Mouse (Mus musculus): Measurements from ENCODE around the gene Cdc42ep2. TPM values are rescaled to one million over a fixed set of nuclear protein-coding genes. Genes with fewer than 3 reads are reported as not detected.

The Cdc42ep2 gene
- polyA plus RNA-seq, 1 experiment, result 2.5 TPM

GRCm38 (mm10) chr19:5955704-5956670 lies 31.4 kb upstream of the Cdc42ep2 start:
- no peak for TF ChIP-seq POLR2A (IDR thresholded peaks at IDR 0.05; ENCODE audit: borderline replicate concordance, low read depth, low read length)
- no peak for TF ChIP-seq CTCF (IDR thresholded peaks at IDR 0.05; ENCODE audit: low read depth, low read length)
- no peak overlapping the region for H3K27ac ChIP-seq (ENCODE audit: insufficient read depth, low read depth, low read length)
- peaks cover 24% of the 10 kb centered on the region for H3K4me1 ChIP-seq (ENCODE audit: control insufficient read depth, insufficient read depth, low read length)
- no peak overlapping the region for H3K4me3 ChIP-seq (ENCODE audit: insufficient read depth, low read length)

- TF ChIP-seq CTCF (IDR thresholded peaks at IDR 0.05; ENCODE audit: low read depth, low read length) (no peak), POLR2A (IDR thresholded peaks at IDR 0.05; ENCODE audit: borderline replicate concordance, low read depth, low read length) (no peak)
- peaks cover 24% of the 10 kb centered on the region for H3K4me1 ChIP-seq (ENCODE audit: control insufficient read depth, insufficient read depth, low read length)
- no peak overlapping the region for H3K4me3 ChIP-seq (ENCODE audit: insufficient read depth, low read length)
- no peak overlapping the region for H3K27ac ChIP-seq (ENCODE audit: insufficient read depth, low read depth, low read length)
Observed at GRCm38 (mm10) chr19:5954936-5955335, 30.3 kb upstream of the Cdc42ep2 start.

- TF ChIP-seq CTCF (IDR thresholded peaks at IDR 0.05; ENCODE audit: low read depth, low read length), result no peak
- no peak overlapping the region for H3K27ac ChIP-seq (ENCODE audit: insufficient read depth, low read depth, low read length)
- H3K4me1 ChIP-seq (ENCODE audit: control insufficient read depth, insufficient read depth, low read length), result peaks cover 27% of the 10 kb centered on the region
- no peak overlapping the region for H3K4me3 ChIP-seq (ENCODE audit: insufficient read depth, low read length)
Observed at GRCm38 (mm10) chr19:5954031-5954710, 29.6 kb upstream of the Cdc42ep2 start.

- TF ChIP-seq POLR2A (IDR thresholded peaks at IDR 0.05; ENCODE audit: borderline replicate concordance, low read depth, low read length), result no peak
- no peak for TF ChIP-seq CTCF (IDR thresholded peaks at IDR 0.05; ENCODE audit: low read depth, low read length)
- no peak overlapping the region for H3K27ac ChIP-seq (ENCODE audit: insufficient read depth, low read depth, low read length)
- no peak overlapping the region for H3K4me3 ChIP-seq (ENCODE audit: insufficient read depth, low read length)
- H3K4me1 ChIP-seq (ENCODE audit: control insufficient read depth, insufficient read depth, low read length), result peaks cover 27% of the 10 kb centered on the region
Observed at GRCm38 (mm10) chr19:5953201-5953770, 28.7 kb upstream of the Cdc42ep2 start.

- Histone ChIP-seq H3K4me1 (ENCODE audit: control insufficient read depth, insufficient read depth, low read length) (peaks cover 29% of the 10 kb centered on the region), H3K4me3 (ENCODE audit: insufficient read depth, low read length) (no peak overlapping the region), H3K27ac (ENCODE audit: insufficient read depth, low read depth, low read length) (no peak overlapping the region)
- TF ChIP-seq POLR2A (IDR thresholded peaks at IDR 0.05; ENCODE audit: borderline replicate concordance, low read depth, low read length), result no peak
- no peak for TF ChIP-seq CTCF (IDR thresholded peaks at IDR 0.05; ENCODE audit: low read depth, low read length)
Observed at GRCm38 (mm10) chr19:5952071-5952691, 27.6 kb upstream of the Cdc42ep2 start.

GRCm38 (mm10) chr19:5951631-5952030 lies 27.0 kb upstream of the Cdc42ep2 start:
- TF ChIP-seq CTCF (IDR thresholded peaks at IDR 0.05; ENCODE audit: low read depth, low read length), result no peak
- no peak for TF ChIP-seq POLR2A (IDR thresholded peaks at IDR 0.05; ENCODE audit: borderline replicate concordance, low read depth, low read length)
- Histone ChIP-seq H3K27ac (ENCODE audit: insufficient read depth, low read depth, low read length) (no peak overlapping the region), H3K4me1 (ENCODE audit: control insufficient read depth, insufficient read depth, low read length) (peaks cover 32% of the 10 kb centered on the region), H3K4me3 (ENCODE audit: insufficient read depth, low read length) (no peak overlapping the region)

GRCm38 (mm10) chr19:5950218-5950617 lies 25.6 kb upstream of the Cdc42ep2 start:
- Histone ChIP-seq H3K4me3 (ENCODE audit: insufficient read depth, low read length) (no peak overlapping the region), H3K4me1 (ENCODE audit: control insufficient read depth, insufficient read depth, low read length) (peaks cover 44% of the 10 kb centered on the region), H3K27ac (ENCODE audit: insufficient read depth, low read depth, low read length) (no peak overlapping the region)
- TF ChIP-seq CTCF (IDR thresholded peaks at IDR 0.05; ENCODE audit: low read depth, low read length), result no peak
- no peak for TF ChIP-seq POLR2A (IDR thresholded peaks at IDR 0.05; ENCODE audit: borderline replicate concordance, low read depth, low read length)

GRCm38 (mm10) chr19:5945891-5946290 lies 21.3 kb upstream of the Cdc42ep2 start:
- Histone ChIP-seq H3K27ac (ENCODE audit: insufficient read depth, low read depth, low read length) (peak overlapping the region; percentile 90), H3K4me3 (ENCODE audit: insufficient read depth, low read length) (no peak overlapping the region), H3K4me1 (ENCODE audit: control insufficient read depth, insufficient read depth, low read length) (peaks cover 35% of the 10 kb centered on the region)
- TF ChIP-seq POLR2A (IDR thresholded peaks at IDR 0.05; ENCODE audit: borderline replicate concordance, low read depth, low read length), result no peak
- no peak for TF ChIP-seq CTCF (IDR thresholded peaks at IDR 0.05; ENCODE audit: low read depth, low read length)

- H3K4me3 ChIP-seq (ENCODE audit: insufficient read depth, low read length), result no peak overlapping the region
- TF ChIP-seq CTCF (IDR thresholded peaks at IDR 0.05; ENCODE audit: low read depth, low read length) (no peak), POLR2A (IDR thresholded peaks at IDR 0.05; ENCODE audit: borderline replicate concordance, low read depth, low read length) (no peak)
- peaks cover 35% of the 10 kb centered on the region for H3K4me1 ChIP-seq (ENCODE audit: control insufficient read depth, insufficient read depth, low read length)
- peak overlapping the region; percentile 90 for H3K27ac ChIP-seq (ENCODE audit: insufficient read depth, low read depth, low read length)
Observed at GRCm38 (mm10) chr19:5945027-5945426, 20.4 kb upstream of the Cdc42ep2 start.

Data from bone marrow macrophage, adult 2 months (primary cell).